Mouse (Mus musculus) layer of hippocampus, postnatal 25 days (tissue): ENCODE measurements around the gene Frem1. TPM values are rescaled to one million over a fixed set of nuclear protein-coding genes. Genes with fewer than 3 reads are reported as not detected.

Experiments used
- total RNA-seq, 2 experiments: library from RNA; stranded (reverse); gene quantifications; 2 replicates each; pipeline ENCODE4 v1.2.3; 2021

The Frem1 gene
- total RNA-seq, 2 experiments from 2014 or later, result 2.2 to 3.5 TPM

Other genes with a start within 250 kb of the Frem1 start
- gene Zdhhc21, start 192.4 kb downstream of the Frem1 start, total RNA-seq, result 10 to 100 TPM; 40.4 to 41.0 TPM
- gene Cer1, start 167.2 kb downstream of the Frem1 start, total RNA-seq, result not detected